Mouse (Mus musculus) heart, adult 8-10 months (tissue): ENCODE results near the gene Sgsm1. TPM values are rescaled to one million over a fixed set of nuclear protein-coding genes. Genes with fewer than 3 reads are reported as not detected.

ENCODE experiments used
- microRNA-seq: library from miRNA; unstranded; fragments of <30 nt; microRNA quantifications from one replicate; pipeline ENCODE4 v1.2.0, GENCODE M21; 2022
- total RNA-seq, 4 experiments: library from RNA; stranded (reverse); gene quantifications; 2 replicates each; pipeline ENCODE4 v1.2.4; 2022

Sgsm1 gene
- total RNA-seq, 4 experiments from 2014 or later = 0.37 to 0.84 (median 0.58) TPM

Small RNA genes lying within 50 kb of the gene (microRNA-seq; reads per million reads assigned to microRNA genes)
- gene Mir7229 = not detected
- not detected for gene Mir7230

Other genes with a start within 250 kb of the Sgsm1 start
- gene Crybb2, start 240.7 kb downstream of the Sgsm1 start, total RNA-seq = not detected
- 1 to 10 TPM in 1 of 4 experiments, under 1 TPM in 3; 0.92 to 1.3 (median 0.93) TPM for gene Crybb3, start 229.2 kb downstream of the Sgsm1 start, total RNA-seq
- 10 to 100 TPM; 15.4 to 21.6 (median 20.3) TPM for gene 2900026A02Rik, start 89.5 kb downstream of the Sgsm1 start, total RNA-seq
- gene Tmem211, start 83.9 kb downstream of the Sgsm1 start, total RNA-seq = not detected
- gene Aym1, start 46.5 kb upstream of the Sgsm1 start, total RNA-seq = not detected
- under 1 TPM in 3 of 4 experiments, not detected in 1; 0.11 to 0.23 (median 0.16) TPM for gene Wscd2, start 179.5 kb upstream of the Sgsm1 start, total RNA-seq